Mouse (Mus musculus): ENCODE results near the gene Hipk2. TPM values are rescaled to one million over a fixed set of nuclear protein-coding genes. Genes with fewer than 3 reads are reported as not detected.

The Hipk2 gene
- total and polyA plus RNA-seq, 3 experiments: 3.9 to 85.1 (median 14.1) TPM

- no peak for TF ChIP-seq CHD2 (IDR thresholded peaks at IDR 0.05; ENCODE audit: low read length)
- no peak for TF ChIP-seq NRF1 (IDR thresholded peaks at IDR 0.05; ENCODE audit: insufficient read depth, low read depth, low read length, poor library complexity, severe bottlenecking)
- TF ChIP-seq CHD1 (IDR thresholded peaks at IDR 0.05; ENCODE audit: low read depth, low read length): peak; percentile 34; the same call in 1 of the 2 replicates
- no peak for TF ChIP-seq ZNF384 (IDR thresholded peaks at IDR 0.05; ENCODE audit: low read depth, low read length)
- peak in 1 of 2 experiments; percentile 65; a peak in 3 of 4 replicates for TF ChIP-seq EP300 (IDR thresholded peaks at IDR 0.05; ENCODE audit: low read depth in 1 of 2, low read length in 2 of 2)
- TF ChIP-seq RCOR1 (IDR thresholded peaks at IDR 0.05; ENCODE audit: low read depth, low read length): peak; percentile 43; the same call in 1 of the 2 replicates
These were observed 47.5 kb upstream of the Hipk2 start (continued) for GRCm38 (mm10) chr6:38923450-38923849.

- no peak overlapping the region for H3K9ac ChIP-seq (ENCODE audit: control insufficient read depth, low read depth, low read length, poor library complexity, severe bottlenecking)
- peaks cover 28 to 62% of the 10 kb centered on the region in 2 experiments for H3K4me1 ChIP-seq (ENCODE audit: control insufficient read depth in 1 of 2, insufficient read depth in 2 of 2, low read length in 2 of 2)
- TF ChIP-seq ETS1 (IDR thresholded peaks at IDR 0.05; ENCODE audit: low read depth, low read length): no peak
- no peak for TF ChIP-seq NRF1 (IDR thresholded peaks at IDR 0.05; ENCODE audit: insufficient read depth, low read depth, low read length, poor library complexity, severe bottlenecking)
- no peak for TF ChIP-seq E2F4 (IDR thresholded peaks at IDR 0.05; ENCODE audit: borderline replicate concordance, low read depth, low read length)
- TF ChIP-seq ZKSCAN1 (IDR thresholded peaks at IDR 0.05; ENCODE audit: low read depth, low read length): no peak
- no peak for TF ChIP-seq SIN3A (IDR thresholded peaks at IDR 0.05; ENCODE audit: low read length)
- TF ChIP-seq TCF12 (IDR thresholded peaks at IDR 0.05; ENCODE audit: low read depth, low read length): no peak
- no peak for TF ChIP-seq GATA1 (IDR thresholded peaks at IDR 0.05; ENCODE audit: low read depth, low read length)
- no peak for TF ChIP-seq SMC3 (IDR thresholded peaks at IDR 0.05; ENCODE audit: low read depth, low read length)
- no peak for TF ChIP-seq ZC3H11A (IDR thresholded peaks at IDR 0.05; ENCODE audit: low read depth, low read length)
- no peak for TF ChIP-seq ZMIZ1 (IDR thresholded peaks at IDR 0.05; ENCODE audit: low read depth, low read length)
- TF ChIP-seq KAT2A (conservative IDR thresholded peaks at IDR 0.05; ENCODE audit: low read depth, low read length): no peak
- TF ChIP-seq MEF2A (IDR thresholded peaks at IDR 0.05; ENCODE audit: extremely low read depth, insufficient replicate concordance, low read depth, low read length, poor library complexity, severe bottlenecking): no peak
- no peak for TF ChIP-seq POLR2AphosphoS5 (IDR thresholded peaks at IDR 0.05; ENCODE audit: borderline replicate concordance, low read depth, low read length)
- TF ChIP-seq POLR2AphosphoS2 (IDR thresholded peaks at IDR 0.05; ENCODE audit: low read length): no peak
- no peak for TF ChIP-seq UBTF (IDR thresholded peaks at IDR 0.05; ENCODE audit: borderline replicate concordance, insufficient read depth, low read depth, low read length)
- TF ChIP-seq RCOR1 (IDR thresholded peaks at IDR 0.05; ENCODE audit: low read depth, low read length): no peak
- TF ChIP-seq MAZ (IDR thresholded peaks at IDR 0.05; ENCODE audit: low read depth, low read length): no peak
- TF ChIP-seq NELFE (IDR thresholded peaks at IDR 0.05; ENCODE audit: low read depth, low read length): no peak
- DNase-seq (ENCODE audit: low read depth, low spot score): no peak
- no peak overlapping the region for H3K4me3 ChIP-seq (ENCODE audit: control insufficient read depth in 1 of 2, insufficient read depth in 1 of 2, low read depth in 2 of 2, low read length in 2 of 2)
- no peaks in the 10 kb centered on the region for H3K9me3 ChIP-seq (replicated peaks; ENCODE audit: insufficient read depth, low read length)
- H3K79me2 ChIP-seq (ENCODE audit: control insufficient read depth, insufficient read depth, low read length, poor library complexity): no peaks in the 10 kb centered on the region; the same call in 1 of the 2 replicates
- H3K27me3 ChIP-seq (ENCODE audit: control insufficient read depth in 1 of 2, insufficient read depth in 2 of 2, low read length in 2 of 2): no peaks in the 10 kb centered on the region
- peak overlapping the region; percentile 96 for H3K27ac ChIP-seq (ENCODE audit: control insufficient read depth, low read depth, low read length)
- H3K36me3 ChIP-seq (ENCODE audit: control insufficient read depth in 1 of 2, insufficient read depth in 2 of 2, low read length in 2 of 2): peaks cover 0 to 51% of the 10 kb centered on the region in 2 experiments; a peak in 2 of 4 replicates
These were observed 46.6 kb upstream of the Hipk2 start for GRCm38 (mm10) chr6:38922517-38922916.
